Mouse (Mus musculus): ENCODE data around the gene Nim1k.

Nim1k gene

GRCm38 (mm10) chr13:119755681-119756471 lies at the start of gene Nim1k:
Gene Nim1k (minus strand): TSS chr13:119755882.
- peak; percentile 93 for DNase-seq

GRCm38 (mm10) chr13:119797656-119798055 lies 42.0 kb upstream of the Nim1k start:
- no peak for DNase-seq

- no peak for DNase-seq
Measured at GRCm38 (mm10) chr13:119792791-119793404, 37.2 kb upstream of the Nim1k start.

- DNase-seq: peak; percentile 25
Measured at GRCm38 (mm10) chr13:119791580-119792135, 36.0 kb upstream of the Nim1k start.

- DNase-seq: peak; percentile 95
Measured at GRCm38 (mm10) chr13:119790761-119791579, 35.3 kb upstream of the Nim1k start, which contains the start of gene Zfp131. Gene Zfp131 (minus strand): TSS chr13:119790889.

GRCm38 (mm10) chr13:119789851-119790717 lies 34.4 kb upstream of the Nim1k start:
- DNase-seq: peak; percentile 87

- DNase-seq: no peak
Measured at GRCm38 (mm10) chr13:119783581-119783980, 27.9 kb upstream of the Nim1k start.

GRCm38 (mm10) chr13:119768541-119768940 lies 12.9 kb upstream of the Nim1k start:
- DNase-seq: no peak

GRCm38 (mm10) chr13:119766480-119766879 lies 10.8 kb upstream of the Nim1k start:
- no peak for DNase-seq

GRCm38 (mm10) chr13:119756831-119757230 lies 1.1 kb upstream of the Nim1k start:
- peak; percentile 22 for DNase-seq

- DNase-seq: peak; percentile 78
Measured at GRCm38 (mm10) chr13:119755141-119755547, 538 bp downstream of the Nim1k start.

GRCm38 (mm10) chr13:119754635-119755020 lies 1.1 kb downstream of the Nim1k start:
- DNase-seq: no peak

- DNase-seq: peak; percentile 23
Measured at GRCm38 (mm10) chr13:119753859-119754634, 1.6 kb downstream of the Nim1k start.

- DNase-seq: no peak
Measured at GRCm38 (mm10) chr13:119746930-119747329, 8.8 kb downstream of the Nim1k start.

- DNase-seq: no peak
Measured at GRCm38 (mm10) chr13:119743470-119743869, 12.2 kb downstream of the Nim1k start.

- DNase-seq: no peak
Measured at GRCm38 (mm10) chr13:119742711-119743415, 12.8 kb downstream of the Nim1k start.

GRCm38 (mm10) chr13:119741390-119742237 lies 14.1 kb downstream of the Nim1k start:
- no peak for DNase-seq

GRCm38 (mm10) chr13:119731448-119731847 lies 24.2 kb downstream of the Nim1k start:
- no peak for DNase-seq

- DNase-seq: no peak
Measured at GRCm38 (mm10) chr13:119729406-119729805, 26.3 kb downstream of the Nim1k start.
